Mouse (Mus musculus) thymus, postnatal 4 days (tissue): ENCODE measurements around the gene Fbxl17.

Experiments
- DNase-seq: peaks from one replicate; pipeline ENCODE4 v3.0.0; 2021

The Fbxl17 gene

DNA sequence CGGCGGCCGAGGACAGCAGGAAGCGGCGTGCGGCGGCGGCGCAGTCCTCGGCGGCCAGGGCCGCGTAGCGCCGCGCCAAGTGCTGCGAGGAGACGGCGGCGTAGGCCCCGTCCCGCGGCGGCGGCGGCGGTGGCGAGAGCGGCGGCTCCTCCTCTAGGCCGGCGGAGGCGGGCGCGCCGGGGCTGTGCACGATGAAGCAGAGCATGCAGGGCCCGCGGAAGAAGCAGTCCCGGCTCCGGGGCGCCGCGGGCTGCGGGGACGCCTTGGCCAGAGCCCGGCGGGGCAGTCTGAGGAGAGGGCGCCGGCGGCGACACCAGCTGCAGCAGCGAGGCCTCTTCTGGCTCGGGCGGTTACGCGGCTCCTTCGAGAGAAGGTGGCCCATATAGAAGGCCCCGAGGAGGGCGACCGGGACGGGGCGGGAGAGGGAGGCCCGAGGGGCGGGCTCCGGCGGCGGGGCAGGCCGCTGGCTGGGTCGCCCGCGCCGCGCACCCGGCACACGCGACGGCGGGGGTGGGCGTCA, at the start of gene Fbxl17:
Fbxl17 (minus strand) TSS at position 382 of the 520 bp plus-strand sequence.
- peak; percentile 81 for DNase-seq

DNA sequence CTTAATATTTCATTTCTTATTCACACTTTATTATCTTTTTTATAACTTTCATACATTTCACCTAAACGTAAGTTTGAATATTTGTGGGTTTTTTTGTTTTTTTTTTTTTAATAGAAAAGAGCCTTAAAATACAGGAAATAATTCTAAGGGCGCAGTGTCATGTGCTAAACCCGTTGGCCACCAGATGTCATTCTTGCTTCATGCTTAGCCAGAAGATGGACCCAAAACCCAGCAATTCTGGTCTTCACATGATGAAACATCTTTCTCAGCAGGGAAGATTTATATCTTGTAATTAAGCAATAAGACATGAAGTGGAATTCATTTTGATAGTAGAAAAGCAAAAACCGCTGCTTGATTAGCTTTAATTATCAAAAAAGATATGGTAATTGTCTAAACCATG, 47.6 kb upstream of the Fbxl17 start:
- no peak for DNase-seq

DNA sequence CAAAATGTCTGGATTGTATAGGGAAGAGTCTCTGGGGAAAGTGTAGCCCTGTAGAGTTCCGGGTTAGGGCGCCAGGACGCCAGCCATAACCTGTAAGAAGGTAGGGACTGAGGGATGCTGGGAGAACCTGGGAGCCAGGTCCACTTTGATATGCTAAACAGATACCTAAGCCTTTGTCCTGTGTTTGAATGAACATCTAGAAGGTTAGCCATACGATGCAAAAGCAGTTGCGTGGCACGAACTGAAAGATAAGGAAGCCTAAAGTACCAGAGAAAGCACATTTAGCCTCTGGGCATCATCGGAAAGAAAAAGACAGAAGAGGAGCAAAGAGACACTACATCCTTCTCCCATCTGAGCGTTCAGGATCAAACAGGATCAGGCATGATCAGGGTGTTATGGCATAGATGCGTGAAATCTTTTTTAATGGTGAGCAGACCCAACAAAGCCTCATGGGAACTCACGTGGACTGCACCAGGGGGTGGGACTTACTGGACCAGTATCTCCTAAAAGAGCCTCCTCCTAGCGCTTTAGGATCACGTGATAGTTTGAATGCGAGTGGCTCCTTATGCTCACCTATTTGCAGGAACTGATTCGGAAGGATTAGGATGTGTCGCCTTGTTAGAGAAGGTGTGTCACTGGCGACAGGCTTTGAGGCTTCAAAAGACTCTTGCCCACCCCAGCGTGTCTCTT, 34.9 kb upstream of the Fbxl17 start:
- no peak for DNase-seq

DNA sequence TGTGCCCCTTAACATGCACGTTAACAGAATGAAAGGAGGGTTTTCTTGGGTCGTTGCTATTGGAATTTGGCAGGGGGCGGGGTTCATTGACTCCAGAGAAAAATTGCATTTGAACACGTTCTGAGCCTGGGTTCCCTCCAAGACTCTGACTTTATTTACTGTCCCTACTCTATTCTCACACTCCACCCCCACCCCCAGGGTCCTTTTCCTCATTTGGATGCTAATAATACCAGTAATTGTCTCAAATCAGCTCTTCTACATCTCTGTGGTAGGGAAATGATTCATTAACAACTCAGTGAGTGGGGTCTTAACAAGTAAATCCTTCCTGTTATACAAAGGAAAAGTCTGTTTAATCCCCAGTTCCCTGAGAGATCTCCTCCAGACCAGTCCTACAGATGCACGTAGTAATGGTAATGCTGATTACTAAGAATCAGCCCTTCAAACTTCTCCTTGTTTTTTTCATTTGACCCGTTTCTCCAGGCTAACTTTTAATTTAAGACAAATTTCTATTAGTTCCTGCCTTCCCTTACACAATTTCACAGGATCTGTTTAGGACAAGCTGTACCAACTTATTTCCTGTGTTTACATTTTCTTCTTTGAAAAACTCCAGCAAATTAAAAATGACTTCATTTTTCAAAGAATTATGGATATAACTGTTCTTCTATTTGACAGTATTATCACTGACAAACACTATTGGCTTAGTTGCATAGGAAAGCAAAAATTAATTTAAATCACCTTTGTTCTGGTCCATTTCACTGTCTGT, 33.4 kb upstream of the Fbxl17 start:
- no peak for DNase-seq

DNA sequence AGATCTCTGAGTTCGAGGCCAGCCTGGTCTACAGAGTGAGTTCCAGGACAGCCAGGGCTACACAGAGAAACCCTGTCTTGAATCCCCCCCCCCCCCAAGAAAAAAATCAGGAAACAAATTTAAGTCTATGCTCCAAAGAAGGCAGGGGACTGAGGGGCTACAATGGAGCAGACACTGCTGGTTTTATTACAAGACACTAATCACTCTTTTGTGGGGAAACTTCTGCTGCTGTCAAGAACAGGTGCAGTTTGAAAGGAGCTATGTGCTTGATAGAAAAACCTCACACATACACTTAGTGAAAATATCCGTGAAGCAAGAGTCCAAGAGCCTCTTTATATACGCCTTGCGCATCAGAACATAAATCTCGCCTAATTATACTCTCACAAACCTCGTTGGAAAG, 29.7 kb upstream of the Fbxl17 start:
- DNase-seq: no peak

DNA sequence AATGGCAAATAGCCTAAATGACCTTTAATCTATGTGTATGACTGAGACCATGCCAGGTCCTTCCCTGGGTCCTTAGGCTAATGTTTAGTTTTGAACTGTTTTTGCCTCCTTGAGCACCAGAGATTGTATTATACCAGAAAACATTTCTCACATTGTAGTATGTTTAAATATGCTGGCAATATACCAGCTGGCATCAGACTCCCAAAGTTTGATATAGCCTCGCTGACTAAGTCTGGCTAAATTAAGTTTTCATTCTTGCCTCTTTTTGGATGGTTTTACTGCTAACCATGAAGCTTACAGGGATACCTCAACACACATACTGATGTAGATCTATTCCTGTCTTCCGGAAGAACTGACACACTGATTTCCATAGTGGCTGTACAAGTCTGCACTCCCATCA, 20.9 kb upstream of the Fbxl17 start:
- DNase-seq: no peak

DNA sequence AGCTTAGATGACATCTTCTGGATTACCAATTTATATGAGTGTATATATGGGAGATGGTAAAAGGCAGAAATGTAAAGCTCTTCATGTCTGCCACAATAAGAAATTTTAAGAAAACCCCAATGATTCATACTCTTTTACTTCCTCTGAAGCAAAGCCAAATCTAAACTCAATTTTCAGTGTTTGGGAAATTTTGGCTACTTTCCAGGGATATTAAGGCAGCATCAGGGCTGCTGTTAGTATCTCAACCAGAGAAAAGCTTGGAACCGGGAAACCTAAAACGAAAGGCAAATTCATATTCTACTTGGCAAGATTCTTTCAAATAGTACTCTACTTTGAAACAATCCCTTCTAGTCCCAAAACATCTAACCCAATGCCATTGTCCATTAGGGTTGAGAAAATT, 10.6 kb upstream of the Fbxl17 start:
- no peak for DNase-seq

DNA sequence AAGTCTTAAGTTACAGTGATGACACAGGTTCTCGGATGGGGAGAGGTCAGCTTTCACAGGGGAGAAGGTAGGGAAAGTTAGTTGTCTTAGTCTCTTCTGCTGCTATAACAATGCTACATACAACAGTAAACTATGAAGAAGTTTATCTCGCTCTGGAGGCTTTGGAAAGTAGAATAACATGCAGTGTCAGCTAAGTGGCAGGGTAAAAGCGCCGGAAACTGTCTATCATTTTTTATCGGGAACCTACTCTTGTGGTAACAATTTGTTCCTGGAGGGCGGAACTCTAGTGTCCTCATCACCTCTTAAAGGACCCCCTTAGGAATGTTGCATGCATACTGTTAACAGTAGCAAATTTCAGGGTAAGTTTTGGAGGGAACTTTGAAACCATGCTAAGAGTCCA, 1.3 kb upstream of the Fbxl17 start:
- DNase-seq: no peak

DNA sequence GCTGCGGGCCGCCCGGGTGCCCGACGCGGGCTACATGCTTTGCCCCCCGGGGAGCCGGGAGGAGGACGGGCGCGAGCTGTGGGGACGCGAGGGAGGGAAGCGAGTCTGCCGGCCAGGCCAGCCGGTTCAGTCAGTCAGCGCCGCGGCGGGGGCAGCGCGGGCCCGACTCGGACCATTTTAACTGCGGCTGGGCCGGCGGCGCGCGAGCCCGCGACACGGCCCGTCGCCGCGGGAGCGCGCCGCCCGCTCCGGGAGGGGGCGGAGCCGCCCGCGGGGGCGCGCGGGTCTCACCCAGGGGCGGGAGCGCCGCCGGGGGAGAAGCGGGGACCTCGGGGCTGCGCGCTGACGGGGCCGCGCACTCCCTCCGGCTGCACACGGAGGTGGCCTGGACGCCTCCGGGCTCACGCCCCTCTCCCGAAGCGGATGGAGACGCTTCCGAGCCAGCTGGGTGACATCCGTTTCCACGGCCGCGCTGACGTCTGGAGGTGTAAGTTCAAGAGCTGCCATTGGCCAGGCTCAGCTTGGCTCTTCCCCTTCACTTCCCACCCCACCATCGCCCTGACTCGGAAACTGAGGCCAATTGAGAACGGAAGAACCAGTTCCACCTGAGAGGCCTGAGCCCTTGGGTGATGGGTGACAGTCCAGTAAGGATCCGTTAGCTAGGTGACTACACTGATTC, 478 bp upstream of the Fbxl17 start:
- DNase-seq: peak; percentile 86

DNA sequence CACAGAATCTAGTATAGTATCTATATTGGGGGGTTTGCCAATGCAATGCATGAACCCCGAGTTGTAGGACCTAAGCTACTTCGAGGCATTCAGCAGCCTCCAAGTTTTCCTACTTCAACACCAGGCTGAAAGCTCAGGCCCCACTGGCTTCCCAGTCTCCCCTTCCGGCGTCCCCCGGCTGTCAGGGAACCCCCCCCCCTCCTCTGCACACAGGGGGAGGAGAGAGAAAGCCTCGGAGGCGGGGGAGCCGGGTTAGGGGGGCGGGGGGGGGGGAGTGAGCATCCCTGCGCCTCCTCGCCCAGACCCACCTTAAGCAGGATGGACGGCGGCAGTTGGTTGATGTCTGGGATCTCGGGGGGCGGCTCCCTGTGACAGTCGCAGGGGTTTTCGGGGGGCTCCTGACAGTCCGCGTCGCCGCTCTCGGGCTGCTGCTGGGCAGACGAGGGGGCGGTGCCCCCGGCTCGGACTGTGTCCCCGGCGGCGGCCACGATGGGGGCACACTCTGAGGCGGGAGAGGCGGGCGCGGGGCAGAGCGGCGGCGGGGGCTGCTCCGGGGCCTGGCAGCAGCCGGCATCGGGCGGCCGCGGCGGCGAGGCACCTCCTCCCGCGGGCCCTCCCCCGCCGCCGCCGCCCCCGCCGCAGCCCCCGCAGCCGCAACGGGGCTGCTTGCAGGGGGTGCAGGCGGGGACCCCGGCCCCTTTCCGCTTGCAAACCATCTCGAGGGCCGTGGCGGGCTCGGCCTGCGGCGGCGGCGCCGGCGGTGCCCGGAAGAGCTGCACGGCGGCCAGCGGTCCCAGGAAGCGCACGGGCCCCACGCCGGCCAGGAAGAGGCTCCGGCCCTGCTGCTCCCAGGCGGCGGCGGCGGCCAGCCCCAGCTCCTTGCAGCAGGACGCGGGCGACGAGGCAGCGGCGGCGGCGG, 841 bp downstream of the Fbxl17 start:
- peak; percentile 73 for DNase-seq

DNA sequence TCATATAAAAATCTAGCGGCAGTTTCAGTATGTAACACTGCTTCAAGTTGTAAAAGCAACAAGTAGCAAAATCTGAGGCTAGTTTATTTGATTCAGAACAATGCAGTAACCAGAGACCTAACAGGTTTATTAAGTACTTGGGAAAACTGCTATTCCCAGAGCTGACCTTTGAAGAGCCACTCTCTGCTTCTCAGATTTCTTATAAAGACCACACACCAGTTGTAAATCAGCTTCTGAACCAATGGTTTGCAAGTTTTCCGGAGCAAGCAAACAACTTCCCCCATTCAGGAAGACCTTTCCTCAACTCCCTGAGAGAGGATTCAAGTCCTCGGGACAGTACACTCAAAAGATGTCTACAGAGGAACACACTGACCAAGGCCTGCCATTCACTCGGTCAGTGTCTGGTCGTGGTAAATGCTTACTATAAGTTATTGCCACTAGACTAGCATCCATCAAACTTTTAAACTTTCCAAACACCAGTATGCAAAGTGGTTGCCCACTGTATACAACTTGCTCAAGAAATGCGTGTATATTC, 1.6 kb downstream of the Fbxl17 start:
- no peak for DNase-seq

DNA sequence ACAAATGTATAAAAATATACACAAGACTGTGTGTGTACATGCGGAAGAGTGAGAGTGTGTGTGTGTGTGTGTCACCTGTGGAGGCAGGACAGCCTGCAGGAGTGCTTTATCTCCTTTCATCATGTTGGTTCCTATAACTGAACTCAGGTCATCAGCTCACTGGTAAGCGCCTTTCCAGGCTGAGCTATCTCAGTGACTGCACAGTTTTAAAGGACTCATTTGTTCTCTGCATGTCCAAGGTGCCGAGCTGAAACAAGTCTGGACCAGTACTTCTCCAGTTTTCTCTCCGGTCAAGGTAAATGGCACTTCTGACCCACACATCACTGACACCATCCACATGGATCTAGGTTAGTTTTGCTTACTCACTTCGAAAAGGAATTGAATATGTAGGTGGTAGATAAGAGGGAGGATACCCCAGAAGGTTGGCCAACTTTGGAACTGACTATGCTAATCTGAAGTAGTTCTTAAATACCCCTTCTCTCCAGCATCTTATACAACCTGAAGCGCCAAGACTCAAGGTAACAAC, 2.5 kb downstream of the Fbxl17 start:
- no peak for DNase-seq

DNA sequence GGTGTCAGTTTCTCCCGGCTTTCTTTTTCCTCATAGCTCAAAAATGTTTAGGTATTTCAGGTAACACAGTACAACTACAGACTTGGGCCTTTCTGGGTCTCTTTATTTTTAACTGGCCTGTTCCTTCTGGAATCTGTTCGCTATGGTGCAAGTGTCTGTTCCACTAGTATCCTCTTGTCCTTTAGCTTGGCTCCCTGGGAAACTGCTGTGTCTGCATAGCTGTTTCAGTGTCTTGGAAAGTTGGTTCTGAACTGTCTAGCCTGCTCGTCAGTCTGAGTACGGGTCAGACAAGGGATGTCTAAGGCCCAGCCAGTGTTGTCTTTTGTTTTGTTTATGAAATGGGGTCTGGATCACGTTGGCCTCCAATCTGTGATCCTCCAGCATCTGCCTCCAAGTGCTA, 3.7 kb downstream of the Fbxl17 start:
- DNase-seq: no peak

DNA sequence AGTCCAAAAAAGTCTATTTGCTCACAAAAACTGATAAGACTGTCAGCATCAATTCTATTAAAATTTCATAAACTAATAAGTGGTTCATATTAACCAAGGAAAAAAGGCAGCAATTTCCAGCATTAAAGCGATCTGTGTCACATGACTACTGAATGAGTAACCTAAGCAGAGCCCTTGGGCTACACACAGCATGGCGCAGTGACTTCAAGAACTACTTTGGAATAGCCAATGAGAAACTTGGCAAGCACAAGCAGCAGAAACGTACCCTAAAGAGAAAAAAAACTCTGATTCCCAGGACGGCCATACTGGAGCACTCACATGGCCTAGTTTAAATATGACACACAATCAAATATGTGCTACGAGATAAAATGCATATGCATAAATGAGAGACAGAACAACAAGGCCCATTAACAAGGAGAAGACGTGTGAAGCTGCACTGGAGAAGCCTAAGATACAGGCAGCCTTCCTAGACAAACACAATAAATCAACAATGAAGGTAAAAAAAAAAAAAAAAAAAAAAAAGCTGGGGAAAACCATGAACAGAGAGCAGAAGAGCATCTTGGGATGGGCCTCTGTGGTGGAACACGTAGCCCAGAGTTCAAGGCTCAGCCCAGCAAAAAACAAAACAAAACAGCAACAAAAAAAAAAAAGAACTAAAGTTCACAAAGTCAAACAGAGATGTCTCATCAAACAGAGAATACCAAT, 5.8 kb downstream of the Fbxl17 start:
- no peak for DNase-seq

DNA sequence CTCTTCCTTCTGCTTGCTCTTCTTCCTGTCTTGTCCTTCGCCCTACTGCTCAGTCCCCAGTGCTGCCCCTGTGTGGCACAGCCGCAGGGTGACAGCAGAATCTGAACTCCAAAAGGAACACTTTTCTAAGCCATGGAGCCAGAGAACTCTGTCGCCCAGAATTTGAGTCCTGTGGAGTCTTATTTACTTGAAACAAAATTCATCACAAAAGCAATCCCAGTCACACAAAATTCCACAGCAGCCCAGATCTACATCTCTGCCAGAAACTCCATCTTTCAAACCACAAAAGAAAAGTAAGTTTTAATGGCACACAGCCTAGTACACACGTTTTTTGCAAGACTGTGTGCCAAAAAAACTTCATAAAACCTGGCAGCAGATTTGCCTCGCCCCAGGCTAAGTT, 6.5 kb downstream of the Fbxl17 start:
- peak; percentile 65 for DNase-seq

DNA sequence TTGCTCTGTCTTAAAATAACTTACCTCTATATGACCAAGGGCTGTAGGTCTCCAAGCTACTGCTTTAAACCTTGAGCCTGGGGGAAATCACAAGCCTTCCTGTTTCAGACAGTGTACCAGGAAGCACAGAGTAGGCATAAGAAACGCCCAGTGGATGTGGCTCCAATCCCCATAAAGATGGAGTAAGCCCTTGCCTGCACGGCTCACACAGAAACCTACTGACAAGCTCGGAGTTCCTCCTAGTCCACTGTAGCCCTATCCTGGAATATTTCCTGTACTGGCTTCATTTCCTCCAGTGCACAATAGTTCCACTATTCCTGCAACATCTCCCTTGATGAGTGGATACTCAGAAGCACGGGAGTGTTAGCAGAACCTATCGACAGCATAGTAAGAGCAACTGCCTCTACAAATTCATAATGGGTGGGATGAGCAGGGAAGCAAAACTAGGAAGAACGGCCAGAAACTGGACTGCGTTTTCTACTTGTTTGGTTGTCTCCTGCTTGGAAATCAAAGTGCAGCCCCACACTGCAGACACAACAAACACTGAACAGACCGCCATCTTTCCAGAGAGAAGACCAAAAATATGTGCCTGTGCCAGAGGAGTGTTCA, 7.0 kb downstream of the Fbxl17 start:
- DNase-seq: no peak

DNA sequence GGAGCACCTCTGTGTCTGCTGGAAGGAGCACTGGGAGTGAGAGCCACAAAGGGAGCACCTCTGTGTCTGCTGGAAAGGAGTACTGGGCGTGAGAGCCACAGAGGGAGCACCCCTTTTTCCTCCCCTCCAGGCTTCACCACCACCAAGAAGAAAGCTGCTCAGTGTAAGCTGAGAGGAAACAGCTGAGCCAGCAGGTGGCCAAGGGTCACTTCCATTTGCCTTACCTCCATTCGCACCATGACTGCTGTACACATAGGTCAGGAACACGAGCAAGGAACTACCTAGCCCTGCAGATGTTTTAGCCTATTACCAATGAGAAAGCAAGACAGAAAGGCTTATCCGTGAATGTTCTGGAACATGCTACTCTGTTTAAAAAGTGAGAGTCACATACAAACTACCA, 10.3 kb downstream of the Fbxl17 start:
- no peak for DNase-seq

DNA sequence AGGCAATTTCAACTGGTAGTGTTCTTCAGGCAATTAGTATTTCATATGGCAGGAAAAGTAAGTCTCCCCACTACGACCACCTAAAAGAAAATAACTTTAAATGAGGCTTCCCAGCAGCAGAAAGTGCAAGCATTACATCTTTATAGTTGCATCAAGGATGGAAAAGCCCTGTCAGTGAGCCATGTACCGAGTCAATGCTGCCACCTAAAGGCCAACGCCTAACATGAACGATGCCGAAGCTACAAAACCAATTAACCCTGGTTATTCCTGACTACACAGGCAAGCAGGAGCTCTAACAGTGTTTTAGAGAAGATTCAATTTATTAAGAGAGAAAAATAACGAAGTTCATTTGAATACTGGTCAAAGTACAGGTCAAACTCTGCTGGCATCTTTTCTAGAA, 32.0 kb downstream of the Fbxl17 start:
- peak; percentile 67 for DNase-seq

DNA sequence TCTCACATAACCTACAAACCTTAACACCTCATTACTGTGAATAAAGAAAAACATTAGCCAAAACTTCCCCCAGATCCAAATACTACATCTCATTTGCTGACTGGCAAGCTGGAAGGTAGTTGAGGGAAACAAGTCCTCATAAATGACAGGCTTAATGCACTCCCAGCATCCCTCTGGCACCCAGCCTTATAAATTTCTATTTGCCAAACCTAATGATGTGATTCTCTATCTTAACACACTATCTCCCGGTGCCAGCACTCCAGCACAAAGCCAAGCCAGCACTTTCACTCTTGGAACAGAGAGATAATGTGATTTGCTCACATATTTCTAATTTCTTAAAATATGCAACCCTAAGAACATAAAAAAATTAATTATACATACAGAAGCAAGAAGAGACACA, 34.6 kb downstream of the Fbxl17 start:
- no peak for DNase-seq

DNA sequence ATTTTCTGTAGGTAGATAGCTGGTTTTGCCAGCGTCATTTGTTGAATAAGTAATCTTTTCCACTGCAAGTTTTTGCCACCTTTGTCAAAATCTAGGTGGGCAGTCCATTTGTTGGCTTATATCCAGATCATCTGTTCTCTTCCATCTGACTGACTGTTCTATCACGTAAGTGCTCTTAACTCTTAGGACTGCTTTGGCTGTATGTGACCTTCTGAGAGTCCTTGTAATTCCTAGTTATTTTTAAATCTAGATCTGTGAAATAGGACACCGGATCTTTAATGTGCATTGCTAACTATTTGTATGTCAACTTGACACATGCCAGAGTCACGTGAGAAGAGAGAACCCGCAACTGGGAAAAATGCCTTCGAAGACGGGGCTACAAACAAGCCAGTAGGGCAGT, 37.3 kb downstream of the Fbxl17 start:
- DNase-seq: no peak
